Mouse (Mus musculus): ENCODE measurements around the gene Ganab. TPM values are rescaled to one million over a fixed set of nuclear protein-coding genes. Genes with fewer than 3 reads are reported as not detected.

The Ganab gene
- polyA plus RNA-seq, 1 experiment from 2014 or later = 76.8 TPM

- Histone ChIP-seq H3K9me3 (ENCODE audit: control insufficient read depth, low read length) (no peaks in the 10 kb centered on the region), H3K9ac (no peak overlapping the region), H3K36me3 (replicated peaks; ENCODE audit: control insufficient read depth, insufficient read depth) (peaks cover 73% of the 10 kb centered on the region), H3K4me1 (replicated peaks; ENCODE audit: control insufficient read depth, insufficient read depth, low read length) (peaks cover 19% of the 10 kb centered on the region), H3K4me3 (replicated peaks; ENCODE audit: low read length) (no peak overlapping the region), H3K4me2 (replicated peaks) (no peak overlapping the region), H3K27me3 (ENCODE audit: control insufficient read depth, insufficient read depth, low read length) (no peaks in the 10 kb centered on the region), H3K27ac (no peak overlapping the region)
- DNase-seq (ENCODE audit: low spot score) (no peak), ATAC-seq (ENCODE audit: low FRiP score) (no peak)
- 94% methylated on average over 5 of the region's 5 CpGs for WGBS
Measured at GRCm38 (mm10) chr19:8950190-8950589, 52.3 kb downstream of the Ganab start.

- DNase-seq (ENCODE audit: low spot score) (no peak), ATAC-seq (ENCODE audit: low FRiP score) (no peak)
- Histone ChIP-seq H3K4me3 (replicated peaks; ENCODE audit: low read length) (no peak overlapping the region), H3K9ac (peak overlapping the region; percentile 59), H3K27ac (peak overlapping the region; percentile 84), H3K9me3 (ENCODE audit: control insufficient read depth, low read length) (no peaks in the 10 kb centered on the region), H3K27me3 (ENCODE audit: control insufficient read depth, insufficient read depth, low read length) (no peaks in the 10 kb centered on the region), H3K36me3 (replicated peaks; ENCODE audit: control insufficient read depth, insufficient read depth) (peaks cover 70% of the 10 kb centered on the region), H3K4me1 (replicated peaks; ENCODE audit: control insufficient read depth, insufficient read depth, low read length) (peaks cover 18% of the 10 kb centered on the region), H3K4me2 (replicated peaks) (no peak overlapping the region)
- WGBS = 80% methylated on average over 9 of the region's 9 CpGs
Measured at GRCm38 (mm10) chr19:8952241-8952640, 54.4 kb downstream of the Ganab start.

GRCm38 (mm10) chr19:8953135-8954039 is 55.5 kb downstream of the Ganab start, which contains the start of gene Tut1:
TSS of gene Tut1 (plus strand) at chr19:8953847.
- Histone ChIP-seq H3K27ac (peak within 1 kb of the TSS; percentile 84), H3K9ac (peak within 1 kb of the TSS; percentile 65), H3K9me3 (ENCODE audit: control insufficient read depth, low read length) (no peaks in the 10 kb centered on the region), H3K4me2 (replicated peaks) (peak within 1 kb of the TSS; percentile 88), H3K4me3 (replicated peaks; ENCODE audit: low read length) (peak within 1 kb of the TSS; percentile 61), H3K27me3 (ENCODE audit: control insufficient read depth, insufficient read depth, low read length) (no peaks in the 10 kb centered on the region), H3K4me1 (replicated peaks; ENCODE audit: control insufficient read depth, insufficient read depth, low read length) (peaks cover 18% of the 10 kb centered on the region), H3K36me3 (replicated peaks; ENCODE audit: control insufficient read depth, insufficient read depth) (peaks cover 66% of the 10 kb centered on the region)
- DNase-seq (ENCODE audit: low spot score) (peak; percentile 99), ATAC-seq (ENCODE audit: low FRiP score) (peak; percentile 96)
- 2% methylated on average over 46 of the region's 46 CpGs for WGBS

- DNase-seq (ENCODE audit: low spot score) (no peak), ATAC-seq (ENCODE audit: low FRiP score) (no peak)
- H3K4me3 ChIP-seq (replicated peaks; ENCODE audit: low read length) = peak overlapping the region; percentile 61
Measured at GRCm38 (mm10) chr19:8954171-8954570, 56.3 kb downstream of the Ganab start.

GRCm38 (mm10) chr19:8962256-8962655 is 64.4 kb downstream of the Ganab start:
- ATAC-seq (ENCODE audit: low FRiP score) = no peak
- Histone ChIP-seq H3K9ac (no peak overlapping the region), H3K4me3 (replicated peaks; ENCODE audit: low read length) (no peak overlapping the region), H3K27ac (no peak overlapping the region), H3K9me3 (ENCODE audit: control insufficient read depth, low read length) (no peaks in the 10 kb centered on the region), H3K27me3 (ENCODE audit: control insufficient read depth, insufficient read depth, low read length) (no peaks in the 10 kb centered on the region), H3K4me2 (replicated peaks) (no peak overlapping the region), H3K36me3 (replicated peaks; ENCODE audit: control insufficient read depth, insufficient read depth) (peaks cover 84% of the 10 kb centered on the region), H3K4me1 (replicated peaks; ENCODE audit: control insufficient read depth, insufficient read depth, low read length) (0 out of 2 replicates have a peak, but pooled peaks cover 9% of the 10 kb centered on the region)
- WGBS = 87% methylated on average over 2 of the region's 2 CpGs
- no peak for DNase-seq (ENCODE audit: low spot score)

More at GRCm38 (mm10) chr19:8954171-8954570, 56.3 kb downstream of the Ganab start:
- H3K27ac ChIP-seq = peak overlapping the region; percentile 63
- H3K4me1 ChIP-seq (replicated peaks; ENCODE audit: control insufficient read depth, insufficient read depth, low read length) = peaks cover 18% of the 10 kb centered on the region
- H3K9me3 ChIP-seq (ENCODE audit: control insufficient read depth, low read length) = no peaks in the 10 kb centered on the region
- H3K27me3 ChIP-seq (ENCODE audit: control insufficient read depth, insufficient read depth, low read length) = no peaks in the 10 kb centered on the region
- H3K4me2 ChIP-seq (replicated peaks) = peak overlapping the region; percentile 88
- 11% methylated on average over 9 of the region's 9 CpGs for WGBS
- peaks cover 66% of the 10 kb centered on the region for H3K36me3 ChIP-seq (replicated peaks; ENCODE audit: control insufficient read depth, insufficient read depth)
- peak overlapping the region; percentile 65 for H3K9ac ChIP-seq

- Histone ChIP-seq H3K9ac (no peak overlapping the region), H3K9me3 (ENCODE audit: control insufficient read depth, low read length) (no peaks in the 10 kb centered on the region), H3K4me3 (replicated peaks; ENCODE audit: low read length) (no peak overlapping the region), H3K27ac (no peak overlapping the region), H3K27me3 (ENCODE audit: control insufficient read depth, insufficient read depth, low read length) (no peaks in the 10 kb centered on the region), H3K4me2 (replicated peaks) (no peak overlapping the region), H3K36me3 (replicated peaks; ENCODE audit: control insufficient read depth, insufficient read depth) (peaks cover 78% of the 10 kb centered on the region), H3K4me1 (replicated peaks; ENCODE audit: control insufficient read depth, insufficient read depth, low read length) (peaks cover 20% of the 10 kb centered on the region)
- DNase-seq (ENCODE audit: low spot score) (no peak), ATAC-seq (ENCODE audit: low FRiP score) (no peak)
- 90% methylated on average over 11 of the region's 11 CpGs for WGBS
Measured at GRCm38 (mm10) chr19:8965075-8965474, 67.2 kb downstream of the Ganab start.

GRCm38 (mm10) chr19:8965771-8966170 is 67.9 kb downstream of the Ganab start:
- Histone ChIP-seq H3K4me3 (replicated peaks; ENCODE audit: low read length) (0 out of 2 replicates have a peak overlapping the region, but pooled peaks have one; percentile 85), H3K9ac (peak overlapping the region; percentile 57; the same call in 1 of the 2 replicates), H3K36me3 (replicated peaks; ENCODE audit: control insufficient read depth, insufficient read depth) (peaks cover 78% of the 10 kb centered on the region), H3K4me1 (replicated peaks; ENCODE audit: control insufficient read depth, insufficient read depth, low read length) (peaks cover 20% of the 10 kb centered on the region), H3K27me3 (ENCODE audit: control insufficient read depth, insufficient read depth, low read length) (no peaks in the 10 kb centered on the region), H3K4me2 (replicated peaks) (peak overlapping the region; percentile 48), H3K9me3 (ENCODE audit: control insufficient read depth, low read length) (no peaks in the 10 kb centered on the region), H3K27ac (peak overlapping the region; percentile 0; the same call in 1 of the 2 replicates)
- ATAC-seq (ENCODE audit: low FRiP score) (no peak), DNase-seq (ENCODE audit: low spot score) (no peak)
- WGBS = 83% methylated on average over 8 of the region's 8 CpGs

GRCm38 (mm10) chr19:8966198-8966589 is 68.3 kb downstream of the Ganab start:
- peaks cover 78% of the 10 kb centered on the region for H3K36me3 ChIP-seq (replicated peaks; ENCODE audit: control insufficient read depth, insufficient read depth)
- H3K4me1 ChIP-seq (replicated peaks; ENCODE audit: control insufficient read depth, insufficient read depth, low read length) = peaks cover 20% of the 10 kb centered on the region
- peak overlapping the region; percentile 79 for H3K27ac ChIP-seq
- ATAC-seq (ENCODE audit: low FRiP score) = no peak
- 43% methylated on average over 5 of the region's 5 CpGs for WGBS
- H3K4me2 ChIP-seq (replicated peaks) = peak overlapping the region; percentile 48
- no peaks in the 10 kb centered on the region for H3K9me3 ChIP-seq (ENCODE audit: control insufficient read depth, low read length)
- peak overlapping the region; percentile 85 for H3K4me3 ChIP-seq (replicated peaks; ENCODE audit: low read length)
- H3K27me3 ChIP-seq (ENCODE audit: control insufficient read depth, insufficient read depth, low read length) = no peaks in the 10 kb centered on the region
- H3K9ac ChIP-seq = peak overlapping the region; percentile 57
- DNase-seq (ENCODE audit: low spot score) = no peak

Data from hindbrain, embryonic 14.5 days (tissue).